Mouse (Mus musculus): ENCODE measurements around the gene Ccdc9. TPM values are rescaled to one million over a fixed set of nuclear protein-coding genes. Genes with fewer than 3 reads are reported as not detected.
"Not testable (repeated sequence)": the region's sequence is repeated elsewhere in the genome, so short reads cannot be mapped to it uniquely, and the experiment has no call there.

Ccdc9 gene
- polyA plus RNA-seq, 1 experiment from 2014 or later = 10.9 TPM

GRCm38 (mm10) chr7:16310020-16310520, 23.5 kb upstream of the Ccdc9 start:
- peaks cover 22% of the 10 kb centered on the region for H3K4me1 ChIP-seq (ENCODE audit: control insufficient read depth, insufficient read depth, low read length)
- H3K36me3 ChIP-seq (ENCODE audit: control insufficient read depth, insufficient read depth, low read length) = no peaks in the 10 kb centered on the region

GRCm38 (mm10) chr7:16309318-16310019, 22.9 kb upstream of the Ccdc9 start:
- peaks cover 19% of the 10 kb centered on the region for H3K27me3 ChIP-seq (replicated peaks; ENCODE audit: control insufficient read depth, insufficient read depth, low read length)
- H3K9ac ChIP-seq (ENCODE audit: low read depth, low read length) = peak overlapping the region; percentile 82
- H3K27ac ChIP-seq (replicated peaks; ENCODE audit: low read depth, low read length) = peak overlapping the region; percentile 46; the same call in 1 of the 2 replicates
- peak overlapping the region; percentile 64 for H3K4me3 ChIP-seq (ENCODE audit: low read depth, low read length)
- H3K4me1 ChIP-seq (ENCODE audit: control insufficient read depth, insufficient read depth, low read length) = peaks cover 22% of the 10 kb centered on the region
- no peaks in the 10 kb centered on the region for H3K9me3 ChIP-seq (ENCODE audit: control insufficient read depth, low read length)
- H3K4me2 ChIP-seq (ENCODE audit: low read depth, low read length) = peak overlapping the region; percentile 90
- H3K36me3 ChIP-seq (ENCODE audit: control insufficient read depth, insufficient read depth, low read length) = no peaks in the 10 kb centered on the region
- DNase-seq (ENCODE audit: low spot score) (peak; percentile 87), ATAC-seq (ENCODE audit: low read depth) (peak; percentile 32)
- under 1% methylated on average over 21 of the region's 61 CpGs for WGBS

More at GRCm38 (mm10) chr7:16310020-16310520, 23.5 kb upstream of the Ccdc9 start:
- H3K9ac ChIP-seq (ENCODE audit: low read depth, low read length) = peak overlapping the region; percentile 82
- peak; percentile 13; the same call in 1 of the 2 replicates for ATAC-seq (ENCODE audit: low read depth)
- peak overlapping the region; percentile 64 for H3K4me3 ChIP-seq (ENCODE audit: low read depth, low read length)
- peak; percentile 74 for DNase-seq (ENCODE audit: low spot score)
- H3K9me3 ChIP-seq (ENCODE audit: control insufficient read depth, low read length) = no peaks in the 10 kb centered on the region
- H3K4me2 ChIP-seq (ENCODE audit: low read depth, low read length) = peak overlapping the region; percentile 90
- peaks cover 19% of the 10 kb centered on the region for H3K27me3 ChIP-seq (replicated peaks; ENCODE audit: control insufficient read depth, insufficient read depth, low read length)
- WGBS = 4% methylated on average over 7 of the region's 56 CpGs
- H3K27ac ChIP-seq (replicated peaks; ENCODE audit: low read depth, low read length) = no peak overlapping the region

GRCm38 (mm10) chr7:16308555-16309317, 22.1 kb upstream of the Ccdc9 start:
- no peaks in the 10 kb centered on the region for H3K36me3 ChIP-seq (ENCODE audit: control insufficient read depth, insufficient read depth, low read length)
- peak overlapping the region; percentile 64 for H3K4me3 ChIP-seq (ENCODE audit: low read depth, low read length)
- DNase-seq (ENCODE audit: low spot score) = no peak
- H3K9me3 ChIP-seq (ENCODE audit: control insufficient read depth, low read length) = no peaks in the 10 kb centered on the region
- H3K4me1 ChIP-seq (ENCODE audit: control insufficient read depth, insufficient read depth, low read length) = peaks cover 22% of the 10 kb centered on the region
- H3K27me3 ChIP-seq (replicated peaks; ENCODE audit: control insufficient read depth, insufficient read depth, low read length) = peaks cover 19% of the 10 kb centered on the region
- ATAC-seq (ENCODE audit: low read depth) = no peak
- 35% methylated on average over 16 of the region's 16 CpGs for WGBS
- H3K4me2 ChIP-seq (ENCODE audit: low read depth, low read length) = peak overlapping the region; percentile 90
- H3K9ac ChIP-seq (ENCODE audit: low read depth, low read length) = peak overlapping the region; percentile 82; the same call in 1 of the 2 replicates
- peak overlapping the region; percentile 46 for H3K27ac ChIP-seq (replicated peaks; ENCODE audit: low read depth, low read length)

- H3K9me3 ChIP-seq (ENCODE audit: control insufficient read depth, low read length); H3K36me3 ChIP-seq (ENCODE audit: control insufficient read depth, insufficient read depth, low read length); DNase-seq (ENCODE audit: low spot score); ATAC-seq (ENCODE audit: low read depth): not testable (repeated sequence)
- peak within 1 kb of the TSS; percentile 46 for H3K27ac ChIP-seq (replicated peaks; ENCODE audit: low read depth, low read length)
- peaks cover 19% of the 10 kb centered on the region for H3K4me1 ChIP-seq (ENCODE audit: control insufficient read depth, insufficient read depth, low read length)
- H3K27me3 ChIP-seq (replicated peaks; ENCODE audit: control insufficient read depth, insufficient read depth, low read length) = peaks cover 19% of the 10 kb centered on the region
- peak within 1 kb of the TSS; percentile 90 for H3K4me2 ChIP-seq (ENCODE audit: low read depth, low read length)
- WGBS = 63% methylated on average over 1 of the region's 1 CpGs
- H3K4me3 ChIP-seq (ENCODE audit: low read depth, low read length) = peak within 1 kb of the TSS; percentile 64
- H3K9ac ChIP-seq (ENCODE audit: low read depth, low read length) = peak within 1 kb of the TSS; percentile 82; the same call in 1 of the 2 replicates
Observed at GRCm38 (mm10) chr7:16308093-16308492, 21.5 kb upstream of the Ccdc9 start, which contains the start of gene Bbc3. Gene Bbc3 (plus strand): TSS chr7:16308393.

GRCm38 (mm10) chr7:16307141-16307540, 20.5 kb upstream of the Ccdc9 start:
- H3K27ac ChIP-seq (replicated peaks; ENCODE audit: low read depth, low read length); H3K9me3 ChIP-seq (ENCODE audit: control insufficient read depth, low read length); DNase-seq (ENCODE audit: low spot score); H3K4me3 ChIP-seq (ENCODE audit: low read depth, low read length); ATAC-seq (ENCODE audit: low read depth); H3K36me3 ChIP-seq (ENCODE audit: control insufficient read depth, insufficient read depth, low read length); H3K4me2 ChIP-seq (ENCODE audit: low read depth, low read length); H3K4me1 ChIP-seq (ENCODE audit: control insufficient read depth, insufficient read depth, low read length); H3K9ac ChIP-seq (ENCODE audit: low read depth, low read length): not testable (repeated sequence)
- 61% methylated on average over 6 of the region's 6 CpGs for WGBS
- H3K27me3 ChIP-seq (replicated peaks; ENCODE audit: control insufficient read depth, insufficient read depth, low read length) = peaks cover 15% of the 10 kb centered on the region

- peak; percentile 86 for ATAC-seq (ENCODE audit: low read depth)
- Histone ChIP-seq H3K27ac (replicated peaks; ENCODE audit: low read depth, low read length) (peak overlapping the region; percentile 55), H3K4me1 (ENCODE audit: control insufficient read depth, insufficient read depth, low read length) (0 out of 2 replicates have a peak, but pooled peaks cover 13% of the 10 kb centered on the region), H3K36me3 (ENCODE audit: control insufficient read depth, insufficient read depth, low read length) (no peaks in the 10 kb centered on the region), H3K9ac (ENCODE audit: low read depth, low read length) (peak overlapping the region; percentile 63), H3K9me3 (ENCODE audit: control insufficient read depth, low read length) (no peaks in the 10 kb centered on the region), H3K4me2 (ENCODE audit: low read depth, low read length) (peak overlapping the region; percentile 83), H3K4me3 (ENCODE audit: low read depth, low read length) (peak overlapping the region; percentile 44), H3K27me3 (replicated peaks; ENCODE audit: control insufficient read depth, insufficient read depth, low read length) (no peaks in the 10 kb centered on the region)
- under 1% methylated on average over 31 of the region's 52 CpGs for WGBS
- peak; percentile 93 for DNase-seq (ENCODE audit: low spot score)
Observed at GRCm38 (mm10) chr7:16299419-16300035, 12.9 kb upstream of the Ccdc9 start.

GRCm38 (mm10) chr7:16298927-16299326, 12.3 kb upstream of the Ccdc9 start:
- no peaks in the 10 kb centered on the region for H3K36me3 ChIP-seq (ENCODE audit: control insufficient read depth, insufficient read depth, low read length)
- peak overlapping the region; percentile 83 for H3K4me2 ChIP-seq (ENCODE audit: low read depth, low read length)
- ATAC-seq (ENCODE audit: low read depth) (no peak), DNase-seq (ENCODE audit: low spot score) (no peak)
- 0 out of 2 replicates have a peak, but pooled peaks cover 13% of the 10 kb centered on the region for H3K4me1 ChIP-seq (ENCODE audit: control insufficient read depth, insufficient read depth, low read length)
- H3K4me3 ChIP-seq (ENCODE audit: low read depth, low read length) = peak overlapping the region; percentile 44
- no peaks in the 10 kb centered on the region for H3K9me3 ChIP-seq (ENCODE audit: control insufficient read depth, low read length)
- 0 out of 2 replicates have a peak overlapping the region, but pooled peaks have one; percentile 18 for H3K27ac ChIP-seq (replicated peaks; ENCODE audit: low read depth, low read length)
- H3K9ac ChIP-seq (ENCODE audit: low read depth, low read length) = no peak overlapping the region
- WGBS = 83% methylated on average over 5 of the region's 5 CpGs
- no peaks in the 10 kb centered on the region for H3K27me3 ChIP-seq (replicated peaks; ENCODE audit: control insufficient read depth, insufficient read depth, low read length)

- Histone ChIP-seq H3K27me3 (replicated peaks; ENCODE audit: control insufficient read depth, insufficient read depth, low read length) (no peaks in the 10 kb centered on the region), H3K9me3 (ENCODE audit: control insufficient read depth, low read length) (no peaks in the 10 kb centered on the region), H3K9ac (ENCODE audit: low read depth, low read length) (no peak overlapping the region), H3K4me1 (ENCODE audit: control insufficient read depth, insufficient read depth, low read length) (0 out of 2 replicates have a peak, but pooled peaks cover 13% of the 10 kb centered on the region), H3K4me3 (ENCODE audit: low read depth, low read length) (no peak overlapping the region), H3K36me3 (ENCODE audit: control insufficient read depth, insufficient read depth, low read length) (no peaks in the 10 kb centered on the region), H3K4me2 (ENCODE audit: low read depth, low read length) (no peak overlapping the region), H3K27ac (replicated peaks; ENCODE audit: low read depth, low read length) (peak overlapping the region; percentile 73; the same call in 1 of the 2 replicates)
- DNase-seq (ENCODE audit: low spot score) (no peak), ATAC-seq (ENCODE audit: low read depth) (no peak)
- WGBS = 62% methylated on average over 2 of the region's 2 CpGs
Observed at GRCm38 (mm10) chr7:16297616-16298015, 11.0 kb upstream of the Ccdc9 start.
